Mouse (Mus musculus) hindbrain, embryonic 15.5 days (tissue): ENCODE data around the gene Bub1b. TPM values are rescaled to one million over a fixed set of nuclear protein-coding genes. Genes with fewer than 3 reads are reported as not detected.

Source experiments
- ATAC-seq: fragments of 200-750 bp; cut with Nextera tagmentation; 2 replicates; pipeline ENCODE4 v1.8.0; 2017; ENCODE audit warnings: low read depth, moderate number of reproducible peaks, moderate TSS enrichment; ENCODE audit not compliant: low FRiP score
- H3K27ac ChIP-seq: fragments of 300-500 bp; sonication (generic); replicated peaks from 2 replicates; pipeline ENCODE4 v1.5.1; 2015; ENCODE audit warnings: mild to moderate bottlenecking, inconsistent platforms
- H3K27me3 ChIP-seq: fragments of 300-500 bp; sonication (generic); 2 replicates; pipeline ENCODE4 v1.6.1; 2015; ENCODE audit warnings: control low read depth, inconsistent platforms
- H3K36me3 ChIP-seq: fragments of 300-500 bp; sonication (generic); 2 replicates; pipeline ENCODE4 v1.6.1; 2015; ENCODE audit warnings: control low read depth, inconsistent platforms
- H3K4me1 ChIP-seq: fragments of 300-500 bp; sonication (generic); replicated peaks from 2 replicates; pipeline ENCODE4 v1.6.1; 2015; ENCODE audit warnings: control low read depth, inconsistent platforms
- H3K4me2 ChIP-seq: fragments of 300-500 bp; sonication (generic); 2 replicates; pipeline ENCODE4 v1.6.1; 2015; ENCODE audit warnings: moderate library complexity, mild to moderate bottlenecking, inconsistent platforms
- H3K4me3 ChIP-seq: fragments of 300-500 bp; sonication (generic); 2 replicates; pipeline ENCODE4 v1.5.1; 2015; ENCODE audit warnings: mild to moderate bottlenecking, inconsistent platforms
- H3K9ac ChIP-seq: fragments of 300-500 bp; sonication (generic); 2 replicates; pipeline ENCODE4 v1.6.1; 2015; ENCODE audit warnings: inconsistent platforms
- H3K9me3 ChIP-seq: fragments of 300-500 bp; sonication (generic); 2 replicates; pipeline ENCODE4 v1.6.1; 2016; ENCODE audit warnings: control low read depth, inconsistent platforms
- WGBS: fragments of 180-500 bp; shearing (Covaris S2); methylation state at CpG from one replicate; pipeline ENCODE4 v1.1.7; 2015; 5-methylcytosine and 5-hydroxymethylcytosine counted together
- polyA plus RNA-seq: library from polyadenylated mRNA; unstranded; fragments of >200 nt; fragmentation: Nextera tagmentation; extraction: Ambion mirVana; gene quantifications from 2 replicates; pipeline ENCODE4 v1.2.1, GENCODE M21; 2015

The Bub1b gene
- polyA plus RNA-seq, 1 experiment from 2014 or later: 15.3 TPM

- 27% methylated on average over 2 of the region's 2 CpGs for WGBS
- H3K9ac ChIP-seq: no peak overlapping the region
Measured at GRCm38 (mm10) chr2:118669785-118670184, 71.8 kb downstream of the Bub1b start.

GRCm38 (mm10) chr2:118671728-118672127 lies 73.7 kb downstream of the Bub1b start:
- H3K27ac ChIP-seq: no peak overlapping the region
- ATAC-seq: no peak
- H3K27me3 ChIP-seq: peaks cover 29% of the 10 kb centered on the region
- H3K9ac ChIP-seq: no peak overlapping the region
- no peaks in the 10 kb centered on the region for H3K36me3 ChIP-seq
- WGBS: 88% methylated on average over 1 of the region's 1 CpGs
- no peak overlapping the region for H3K4me3 ChIP-seq
- H3K9me3 ChIP-seq: no peaks in the 10 kb centered on the region
- H3K4me1 ChIP-seq: peaks cover 17% of the 10 kb centered on the region
- no peak overlapping the region for H3K4me2 ChIP-seq

More at GRCm38 (mm10) chr2:118669785-118670184, 71.8 kb downstream of the Bub1b start:
- Histone ChIP-seq H3K36me3 (no peaks in the 10 kb centered on the region), H3K27me3 (peaks cover 11% of the 10 kb centered on the region), H3K9me3 (no peaks in the 10 kb centered on the region), H3K4me1 (peaks cover 32% of the 10 kb centered on the region), H3K4me3 (no peak overlapping the region), H3K27ac (no peak overlapping the region), H3K4me2 (no peak overlapping the region)
- ATAC-seq: no peak

GRCm38 (mm10) chr2:118673686-118674465 lies 75.9 kb downstream of the Bub1b start:
- H3K36me3 ChIP-seq: no peaks in the 10 kb centered on the region
- no peak overlapping the region for H3K9ac ChIP-seq
- no peak overlapping the region for H3K4me2 ChIP-seq
- H3K4me1 ChIP-seq: peaks cover 24% of the 10 kb centered on the region
- no peak overlapping the region for H3K27ac ChIP-seq
- no peaks in the 10 kb centered on the region for H3K9me3 ChIP-seq
- no peak overlapping the region for H3K4me3 ChIP-seq
- no peak for ATAC-seq
- peaks cover 41% of the 10 kb centered on the region for H3K27me3 ChIP-seq
- 25% methylated on average over 15 of the region's 15 CpGs for WGBS

DNA sequence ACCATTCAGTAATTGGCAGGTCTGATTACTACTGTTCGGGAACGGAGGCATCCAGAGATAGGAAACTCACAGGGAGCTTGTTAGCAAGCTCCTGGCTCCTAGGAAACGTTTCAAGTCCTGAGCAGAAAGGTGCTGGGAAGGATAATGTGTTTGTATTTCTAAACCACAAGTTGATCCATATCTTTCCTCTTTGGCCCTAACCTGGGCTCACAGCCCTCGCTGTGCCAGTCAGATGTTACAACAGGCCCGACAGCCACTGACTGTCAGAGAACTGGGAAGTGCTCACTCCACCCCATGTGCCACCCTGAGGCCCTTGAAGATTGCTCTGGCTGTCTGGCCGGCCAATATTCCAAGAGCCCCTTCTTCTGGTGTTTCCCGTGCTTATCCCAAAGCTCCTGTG lies 76.5 kb downstream of the Bub1b start:
- Histone ChIP-seq H3K4me2 (no peak overlapping the region), H3K9ac (no peak overlapping the region), H3K36me3 (no peaks in the 10 kb centered on the region), H3K27ac (no peak overlapping the region), H3K27me3 (peaks cover 45% of the 10 kb centered on the region), H3K4me3 (no peak overlapping the region), H3K9me3 (no peaks in the 10 kb centered on the region), H3K4me1 (peaks cover 18% of the 10 kb centered on the region)
- no peak for ATAC-seq
- 25% methylated on average over 7 of the region's 7 CpGs for WGBS

- peak; percentile 31; the same call in 1 of the 2 replicates for ATAC-seq
- WGBS: 1% methylated on average over 83 of the region's 89 CpGs
- Histone ChIP-seq H3K9ac (peak overlapping the region; percentile 42), H3K27me3 (peaks cover 51% of the 10 kb centered on the region), H3K4me2 (peak overlapping the region; percentile 96), H3K9me3 (no peaks in the 10 kb centered on the region), H3K36me3 (no peaks in the 10 kb centered on the region; the same call in 1 of the 2 replicates), H3K27ac (no peak overlapping the region), H3K4me1 (peaks cover 14% of the 10 kb centered on the region), H3K4me3 (peak overlapping the region; percentile 46)
Measured at GRCm38 (mm10) chr2:118676839-118677741, 79.1 kb downstream of the Bub1b start.

DNA sequence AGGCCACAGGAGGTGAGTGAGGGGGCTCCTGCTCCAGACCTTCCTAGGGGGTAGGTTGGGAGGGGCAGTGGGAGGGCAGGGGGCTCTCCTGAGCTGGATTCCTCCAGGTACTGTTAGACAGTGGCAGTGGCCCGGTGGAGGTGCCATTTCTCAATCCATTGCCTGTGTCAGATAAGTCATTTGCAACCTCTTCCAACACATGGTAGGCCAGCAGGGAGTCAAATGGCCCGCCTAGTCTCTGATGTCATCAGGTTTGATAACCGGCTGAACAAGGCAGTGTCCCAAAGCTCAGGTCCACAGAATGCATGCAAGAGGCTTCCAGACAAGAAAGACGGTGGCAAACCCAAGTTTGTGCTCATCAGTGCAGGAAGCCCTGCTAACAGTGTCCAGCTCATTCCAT lies 79.8 kb downstream of the Bub1b start:
- H3K9ac ChIP-seq: no peak overlapping the region

DNA sequence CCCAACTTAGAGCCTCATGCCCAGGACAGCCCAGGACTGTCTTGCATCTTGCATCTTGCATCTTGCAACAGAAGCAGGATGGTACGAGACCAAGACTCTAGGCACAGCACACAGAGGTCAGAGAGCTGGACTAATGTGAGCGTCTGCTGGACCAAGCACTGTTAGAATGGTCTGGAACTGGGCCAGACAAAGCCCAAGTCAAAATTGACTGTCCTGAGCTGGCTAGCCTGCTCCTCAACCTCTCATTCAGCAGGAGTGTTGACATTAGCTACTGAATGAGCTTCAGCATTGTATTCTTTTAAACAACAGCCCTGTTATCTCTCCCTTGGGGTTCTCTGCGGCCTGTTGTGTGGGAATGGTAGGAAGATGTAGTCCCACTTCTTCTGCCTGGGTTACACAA lies 81.6 kb downstream of the Bub1b start:
- H3K9ac ChIP-seq: no peak overlapping the region
- peaks cover 42% of the 10 kb centered on the region for H3K27me3 ChIP-seq
- H3K4me3 ChIP-seq: no peak overlapping the region
- no peak for ATAC-seq
- no peaks in the 10 kb centered on the region; the same call in 1 of the 2 replicates for H3K36me3 ChIP-seq
- peaks cover 14% of the 10 kb centered on the region for H3K4me1 ChIP-seq
- H3K9me3 ChIP-seq: no peaks in the 10 kb centered on the region
- no peak overlapping the region for H3K27ac ChIP-seq
- H3K4me2 ChIP-seq: no peak overlapping the region
- 77% methylated on average over 3 of the region's 3 CpGs for WGBS

More for the DNA sequence above, 79.8 kb downstream of the Bub1b start:
- H3K27me3 ChIP-seq: peaks cover 47% of the 10 kb centered on the region
- no peaks in the 10 kb centered on the region; the same call in 1 of the 2 replicates for H3K36me3 ChIP-seq
- no peak overlapping the region for H3K27ac ChIP-seq
- no peaks in the 10 kb centered on the region for H3K9me3 ChIP-seq
- ATAC-seq: no peak; the same call in 1 of the 2 replicates
- peak overlapping the region; percentile 46 for H3K4me3 ChIP-seq
- H3K4me1 ChIP-seq: peaks cover 14% of the 10 kb centered on the region
- H3K4me2 ChIP-seq: peak overlapping the region; percentile 96
- 22% methylated on average over 4 of the region's 4 CpGs for WGBS

DNA sequence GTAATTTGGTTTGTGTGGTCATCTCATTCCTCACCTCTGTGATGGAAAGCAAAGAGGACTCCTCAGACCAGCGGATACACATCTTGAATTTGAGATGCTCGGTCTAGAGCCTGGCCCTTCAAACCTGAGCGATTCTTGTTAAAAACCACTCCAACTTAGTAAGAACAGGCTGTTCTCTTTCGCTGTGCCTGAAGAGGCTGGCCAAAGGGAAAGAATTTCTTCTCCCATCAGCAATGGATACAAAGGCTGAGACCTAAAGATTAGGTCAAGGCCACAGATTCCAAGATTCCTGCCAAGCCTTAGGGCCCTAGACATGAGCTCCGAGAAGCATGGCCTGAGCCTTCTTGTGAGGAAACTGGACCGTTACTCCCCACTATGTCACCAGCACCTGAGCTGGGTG lies 82.9 kb downstream of the Bub1b start:
- WGBS: 92% methylated on average over 6 of the region's 6 CpGs
- no peak for ATAC-seq
- Histone ChIP-seq H3K27me3 (peaks cover 30% of the 10 kb centered on the region), H3K36me3 (no peaks in the 10 kb centered on the region; the same call in 1 of the 2 replicates), H3K4me3 (no peak overlapping the region), H3K4me1 (peaks cover 14% of the 10 kb centered on the region), H3K27ac (no peak overlapping the region), H3K9me3 (no peaks in the 10 kb centered on the region), H3K9ac (no peak overlapping the region), H3K4me2 (no peak overlapping the region)

DNA sequence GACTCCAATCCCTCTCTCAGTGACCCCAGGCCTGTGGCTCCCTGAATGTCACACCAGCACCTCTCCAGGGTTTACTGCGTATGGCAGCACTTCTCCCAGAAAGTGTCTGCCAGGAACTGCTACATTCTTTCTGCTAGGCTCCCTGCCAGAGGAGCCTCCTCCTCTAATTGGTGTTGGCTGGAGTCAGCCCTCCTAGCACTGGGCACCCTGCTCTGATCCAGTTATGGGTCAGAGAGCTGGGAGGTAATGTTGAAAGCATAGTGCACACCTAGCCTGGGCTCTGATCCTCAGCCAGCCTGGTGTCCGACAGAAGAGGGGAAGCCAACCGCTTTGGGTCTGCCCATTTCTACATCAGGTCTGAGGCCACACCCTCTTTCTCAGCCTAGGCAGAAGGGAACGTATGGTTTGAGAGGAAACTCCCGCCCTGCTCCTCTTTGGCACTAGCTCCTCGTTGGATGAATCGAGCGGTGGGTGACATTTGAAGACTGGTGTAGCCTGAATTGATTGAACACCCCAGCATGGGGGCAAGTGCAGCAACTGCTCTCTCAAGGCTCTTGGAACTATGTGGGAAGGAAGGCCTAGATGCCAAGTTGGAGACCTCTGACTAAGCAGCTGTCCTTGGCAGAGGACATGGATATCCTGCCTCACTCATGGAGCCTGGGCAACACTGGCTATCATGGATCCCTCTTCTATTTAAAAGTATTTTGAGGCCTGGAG lies 84.7 kb downstream of the Bub1b start:
- H3K9ac ChIP-seq: no peak overlapping the region
- peaks cover 18% of the 10 kb centered on the region for H3K27me3 ChIP-seq
- no peak overlapping the region for H3K27ac ChIP-seq
- no peaks in the 10 kb centered on the region; the same call in 1 of the 2 replicates for H3K36me3 ChIP-seq
- H3K4me2 ChIP-seq: no peak overlapping the region
- peaks cover under 1% of the 10 kb centered on the region for H3K4me1 ChIP-seq
- no peaks in the 10 kb centered on the region for H3K9me3 ChIP-seq
- no peak overlapping the region for H3K4me3 ChIP-seq
- 51% methylated on average over 8 of the region's 8 CpGs for whole genome bisulfite sequencing
- peak; percentile 24; the same call in 1 of the 2 replicates for ATAC-seq

DNA sequence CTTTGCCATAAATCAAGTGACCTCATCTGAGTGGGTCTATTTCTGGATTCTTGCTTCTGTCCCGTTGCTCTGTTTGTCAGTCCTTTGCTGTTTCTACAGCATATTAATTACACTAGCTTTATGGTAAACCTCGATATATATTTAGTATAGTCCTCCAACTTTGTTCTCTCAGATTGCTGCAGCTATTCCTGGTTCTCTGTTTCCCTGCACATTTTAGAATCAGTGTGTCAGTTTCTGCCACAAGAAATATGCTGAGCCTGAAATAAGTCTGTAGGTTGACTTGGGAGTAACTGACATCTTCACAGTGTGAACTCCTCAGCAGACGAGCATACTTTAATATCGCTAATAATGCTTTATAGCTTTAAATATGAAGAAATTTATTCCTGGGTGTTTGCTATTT lies 87.1 kb downstream of the Bub1b start:
- Histone ChIP-seq H3K4me2 (no peak overlapping the region), H3K4me3 (no peak overlapping the region), H3K36me3 (peaks cover 5% of the 10 kb centered on the region; the same call in 1 of the 2 replicates), H3K27ac (no peak overlapping the region), H3K9ac (no peak overlapping the region), H3K27me3 (0 out of 2 replicates have a peak, but pooled peaks cover 3% of the 10 kb centered on the region), H3K9me3 (no peaks in the 10 kb centered on the region), H3K4me1 (no peaks in the 10 kb centered on the region)
- 90% methylated on average over 4 of the region's 4 CpGs for WGBS
- ATAC-seq: no peak

- Histone ChIP-seq H3K4me3 (no peak overlapping the region), H3K4me2 (no peak overlapping the region), H3K27ac (no peak overlapping the region), H3K4me1 (no peaks in the 10 kb centered on the region), H3K9me3 (no peaks in the 10 kb centered on the region), H3K9ac (no peak overlapping the region), H3K36me3 (peaks cover 5% of the 10 kb centered on the region; the same call in 1 of the 2 replicates), H3K27me3 (0 out of 2 replicates have a peak, but pooled peaks cover 3% of the 10 kb centered on the region)
- 78% methylated on average over 8 of the region's 8 CpGs for WGBS
- ATAC-seq: no peak
Measured at GRCm38 (mm10) chr2:118686693-118687092, 88.7 kb downstream of the Bub1b start.
